Mouse (Mus musculus): ENCODE results near the gene Kcnj2.

DNA sequence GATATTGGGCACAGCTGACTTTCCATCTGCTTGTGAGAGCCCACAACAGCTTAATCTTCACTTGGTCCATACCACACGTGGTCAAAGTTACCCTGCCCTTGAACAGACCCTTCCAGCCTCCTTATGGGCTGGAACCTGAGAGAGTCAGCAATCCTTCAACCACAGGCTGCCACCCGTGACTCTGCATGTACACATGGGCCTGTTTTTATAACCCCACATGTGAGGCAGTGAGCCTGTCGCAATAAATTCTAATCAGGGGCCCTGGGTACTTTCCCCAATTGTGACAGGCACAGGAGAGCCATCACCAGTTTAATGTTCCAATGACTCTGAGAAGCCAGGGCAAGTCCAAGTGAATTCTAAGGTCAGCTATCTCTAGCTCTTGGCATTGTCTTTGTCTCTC lies 22.8 kb downstream of the Kcnj2 start:
- no peak for TF ChIP-seq CTCF (conservative IDR thresholded peaks at IDR 0.05; ENCODE audit: insufficient read depth, insufficient read length, low read depth, low read length)
- TF ChIP-seq POLR2A (IDR thresholded peaks at IDR 0.05; ENCODE audit: low read depth, low read length) = no peak

All from kidney, adult 2 months (tissue).